Mouse (Mus musculus): ENCODE data around the gene Tcf15. TPM values are rescaled to one million over a fixed set of nuclear protein-coding genes. Genes with fewer than 3 reads are reported as not detected.

Tcf15 gene
- polyA plus RNA-seq, 1 experiment from 2014 or later: 5.7 TPM

DNA sequence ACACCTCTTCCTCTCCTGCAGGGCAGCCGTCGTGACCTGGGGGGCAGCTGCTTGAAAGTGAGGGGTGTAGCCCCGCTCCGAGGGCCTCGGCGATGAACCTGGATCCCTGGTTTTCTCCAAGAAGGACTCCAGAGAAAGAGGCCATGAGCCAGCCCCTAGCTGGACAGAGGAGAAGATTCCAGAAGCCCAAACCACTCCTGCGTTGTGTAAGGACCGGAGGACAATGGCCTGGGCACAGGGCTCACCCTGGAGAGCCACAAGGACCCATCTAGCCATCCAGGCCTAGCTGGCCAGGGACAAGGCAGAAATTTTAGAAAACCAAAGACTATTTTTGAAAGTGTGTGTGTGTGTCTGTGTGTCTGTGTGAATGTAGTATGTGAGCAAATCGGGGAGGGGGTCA, 5.3 kb downstream of the Tcf15 start:
- H3K27me3 ChIP-seq (ENCODE audit: control insufficient read depth, insufficient read depth, low read length): peaks cover 21% of the 10 kb centered on the region

DNA sequence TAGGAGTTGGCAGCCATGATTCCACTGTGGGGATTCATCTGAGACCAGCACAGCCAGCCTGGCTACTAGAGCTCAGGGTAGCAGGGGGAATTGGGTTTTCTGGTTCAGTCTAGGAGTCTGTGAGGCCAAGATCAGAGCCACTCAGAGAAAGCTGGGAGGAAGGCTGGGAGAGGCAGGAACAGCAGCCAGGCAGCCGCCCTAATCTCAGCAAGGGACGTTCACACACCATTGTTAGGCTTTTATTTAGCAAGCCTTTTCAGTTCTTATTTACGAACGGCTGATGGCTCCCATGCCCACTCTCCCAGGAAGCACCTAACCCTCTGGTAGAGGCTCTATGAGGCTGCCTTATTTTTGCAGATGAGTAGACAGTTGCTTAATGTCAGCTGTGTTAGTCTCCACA, 6.5 kb downstream of the Tcf15 start:
- Histone ChIP-seq H3K4me2 (ENCODE audit: low read depth, low read length) (no peak overlapping the region), H3K27me3 (ENCODE audit: control insufficient read depth, insufficient read depth, low read length) (peaks cover 9% of the 10 kb centered on the region), H3K4me3 (replicated peaks; ENCODE audit: low read length) (no peak overlapping the region), H3K9ac (ENCODE audit: low read length) (no peak overlapping the region), H3K36me3 (ENCODE audit: control insufficient read depth, insufficient read depth, low read length) (no peaks in the 10 kb centered on the region), H3K4me1 (ENCODE audit: control insufficient read depth, insufficient read depth, low read length) (no peaks in the 10 kb centered on the region), H3K9me3 (replicated peaks; ENCODE audit: control insufficient read depth, low read length) (no peaks in the 10 kb centered on the region), H3K27ac (ENCODE audit: low read length) (no peak overlapping the region)
- 39% methylated on average over 4 of the region's 4 CpGs for WGBS
- ATAC-seq (ENCODE audit: insufficient read depth, low FRiP score): no peak

More for the DNA sequence above, 5.3 kb downstream of the Tcf15 start:
- ATAC-seq (ENCODE audit: insufficient read depth, low FRiP score): no peak
- Histone ChIP-seq H3K36me3 (ENCODE audit: control insufficient read depth, insufficient read depth, low read length) (no peaks in the 10 kb centered on the region), H3K4me1 (ENCODE audit: control insufficient read depth, insufficient read depth, low read length) (peaks cover 4% of the 10 kb centered on the region; the same call in 1 of the 2 replicates), H3K9me3 (replicated peaks; ENCODE audit: control insufficient read depth, low read length) (no peaks in the 10 kb centered on the region), H3K27ac (ENCODE audit: low read length) (no peak overlapping the region), H3K4me2 (ENCODE audit: low read depth, low read length) (no peak overlapping the region), H3K9ac (ENCODE audit: low read length) (no peak overlapping the region), H3K4me3 (replicated peaks; ENCODE audit: low read length) (no peak overlapping the region)
- WGBS: 86% methylated on average over 9 of the region's 9 CpGs

GRCm38 (mm10) chr2:152150373-152150772, 7.0 kb downstream of the Tcf15 start:
- Histone ChIP-seq H3K4me2 (ENCODE audit: low read depth, low read length) (no peak overlapping the region), H3K4me1 (ENCODE audit: control insufficient read depth, insufficient read depth, low read length) (no peaks in the 10 kb centered on the region), H3K27ac (ENCODE audit: low read length) (no peak overlapping the region), H3K36me3 (ENCODE audit: control insufficient read depth, insufficient read depth, low read length) (no peaks in the 10 kb centered on the region), H3K9ac (ENCODE audit: low read length) (no peak overlapping the region), H3K27me3 (ENCODE audit: control insufficient read depth, insufficient read depth, low read length) (peaks cover 4% of the 10 kb centered on the region), H3K4me3 (replicated peaks; ENCODE audit: low read length) (no peak overlapping the region), H3K9me3 (replicated peaks; ENCODE audit: control insufficient read depth, low read length) (no peaks in the 10 kb centered on the region)
- no peak for ATAC-seq (ENCODE audit: insufficient read depth, low FRiP score)
- 72% methylated on average over 6 of the region's 6 CpGs for WGBS

DNA sequence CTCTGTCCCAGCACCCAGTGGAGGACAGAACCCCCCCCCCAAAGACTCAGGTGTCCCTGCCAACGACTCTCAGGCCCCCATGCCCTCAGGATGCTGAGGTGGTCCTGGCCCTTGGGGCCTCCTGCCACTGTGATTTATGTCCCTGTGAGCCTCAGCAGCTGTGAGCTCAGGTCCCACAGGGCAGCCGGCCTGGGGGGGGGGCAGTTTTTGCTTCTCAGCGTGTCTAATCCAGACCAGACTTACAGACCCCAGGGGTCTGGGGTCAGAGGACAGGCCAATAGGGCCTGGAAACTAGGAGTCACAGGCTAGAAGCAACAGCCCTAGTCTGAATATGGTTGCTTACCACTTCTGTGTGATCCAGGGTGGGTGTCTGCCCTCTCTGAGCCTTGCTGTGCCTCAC, 10.0 kb downstream of the Tcf15 start:
- Histone ChIP-seq H3K9ac (ENCODE audit: low read length) (no peak overlapping the region), H3K27me3 (ENCODE audit: control insufficient read depth, insufficient read depth, low read length) (no peaks in the 10 kb centered on the region), H3K4me2 (ENCODE audit: low read depth, low read length) (no peak overlapping the region), H3K27ac (ENCODE audit: low read length) (no peak overlapping the region), H3K4me1 (ENCODE audit: control insufficient read depth, insufficient read depth, low read length) (no peaks in the 10 kb centered on the region), H3K36me3 (ENCODE audit: control insufficient read depth, insufficient read depth, low read length) (no peaks in the 10 kb centered on the region), H3K4me3 (replicated peaks; ENCODE audit: low read length) (no peak overlapping the region), H3K9me3 (replicated peaks; ENCODE audit: control insufficient read depth, low read length) (no peaks in the 10 kb centered on the region)
- no peak for ATAC-seq (ENCODE audit: insufficient read depth, low FRiP score)
- WGBS: 26% methylated on average over 3 of the region's 3 CpGs

DNA sequence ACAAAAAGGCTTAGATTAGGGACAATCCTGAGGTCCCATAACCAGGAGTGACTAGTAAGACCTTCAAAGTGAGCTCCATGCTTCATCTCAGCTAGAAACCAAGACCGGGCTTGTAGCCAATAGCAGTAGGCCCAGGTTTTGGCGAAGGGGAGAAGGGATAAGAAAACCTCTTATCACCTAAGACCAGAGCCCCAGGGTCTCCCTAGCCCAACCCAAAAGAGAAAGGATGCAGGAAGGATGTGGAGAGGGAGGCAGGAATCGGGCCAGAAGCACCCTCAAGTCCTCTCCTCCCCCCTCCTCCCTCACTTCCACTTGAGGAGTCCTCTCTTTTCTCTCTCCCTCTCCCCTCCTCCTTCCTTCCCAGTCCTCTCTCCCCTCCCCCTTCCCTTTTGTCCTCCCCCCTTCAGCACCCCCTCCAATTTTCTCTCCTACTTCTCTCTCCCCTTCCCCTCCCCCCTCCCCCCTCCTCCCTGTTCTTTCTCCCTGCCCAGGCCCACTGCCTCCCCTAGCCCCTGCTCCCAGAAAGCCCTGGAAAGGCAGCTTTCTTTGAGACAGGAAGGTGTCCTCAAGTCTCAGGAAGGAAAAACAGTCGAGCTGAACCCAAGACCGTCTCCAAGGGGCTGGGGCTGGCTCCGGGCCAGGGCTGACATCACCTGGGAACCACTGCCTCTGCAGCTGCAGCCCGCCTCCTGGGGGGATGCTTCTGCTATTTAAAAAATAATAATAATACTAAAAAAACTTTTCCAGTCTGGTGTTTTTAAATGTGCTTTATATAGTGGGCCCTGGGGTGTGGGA, 12.2 kb downstream of the Tcf15 start:
- H3K4me1 ChIP-seq (ENCODE audit: control insufficient read depth, insufficient read depth, low read length): no peaks in the 10 kb centered on the region
- no peak overlapping the region for H3K9ac ChIP-seq (ENCODE audit: low read length)
- H3K27ac ChIP-seq (ENCODE audit: low read length): no peak overlapping the region
- no peaks in the 10 kb centered on the region; the same call in 1 of the 2 replicates for H3K9me3 ChIP-seq (replicated peaks; ENCODE audit: control insufficient read depth, low read length)
- H3K36me3 ChIP-seq (ENCODE audit: control insufficient read depth, insufficient read depth, low read length): no peaks in the 10 kb centered on the region
- no peak overlapping the region for H3K4me3 ChIP-seq (replicated peaks; ENCODE audit: low read length)
- ATAC-seq (ENCODE audit: insufficient read depth, low FRiP score): peak; percentile 60; the same call in 1 of the 2 replicates
- H3K27me3 ChIP-seq (ENCODE audit: control insufficient read depth, insufficient read depth, low read length): no peaks in the 10 kb centered on the region
- 40% methylated on average over 7 of the region's 7 CpGs for WGBS
- H3K4me2 ChIP-seq (ENCODE audit: low read depth, low read length): no peak overlapping the region

GRCm38 (mm10) chr2:152156471-152156870, 13.1 kb downstream of the Tcf15 start:
- Histone ChIP-seq H3K9ac (ENCODE audit: low read length) (no peak overlapping the region), H3K4me1 (ENCODE audit: control insufficient read depth, insufficient read depth, low read length) (no peaks in the 10 kb centered on the region), H3K4me3 (replicated peaks; ENCODE audit: low read length) (no peak overlapping the region), H3K27me3 (ENCODE audit: control insufficient read depth, insufficient read depth, low read length) (no peaks in the 10 kb centered on the region), H3K27ac (ENCODE audit: low read length) (no peak overlapping the region), H3K9me3 (replicated peaks; ENCODE audit: control insufficient read depth, low read length) (no peaks in the 10 kb centered on the region; the same call in 1 of the 2 replicates), H3K36me3 (ENCODE audit: control insufficient read depth, insufficient read depth, low read length) (no peaks in the 10 kb centered on the region), H3K4me2 (ENCODE audit: low read depth, low read length) (no peak overlapping the region)
- ATAC-seq (ENCODE audit: insufficient read depth, low FRiP score): no peak
- 63% methylated on average over 6 of the region's 6 CpGs for WGBS

DNA sequence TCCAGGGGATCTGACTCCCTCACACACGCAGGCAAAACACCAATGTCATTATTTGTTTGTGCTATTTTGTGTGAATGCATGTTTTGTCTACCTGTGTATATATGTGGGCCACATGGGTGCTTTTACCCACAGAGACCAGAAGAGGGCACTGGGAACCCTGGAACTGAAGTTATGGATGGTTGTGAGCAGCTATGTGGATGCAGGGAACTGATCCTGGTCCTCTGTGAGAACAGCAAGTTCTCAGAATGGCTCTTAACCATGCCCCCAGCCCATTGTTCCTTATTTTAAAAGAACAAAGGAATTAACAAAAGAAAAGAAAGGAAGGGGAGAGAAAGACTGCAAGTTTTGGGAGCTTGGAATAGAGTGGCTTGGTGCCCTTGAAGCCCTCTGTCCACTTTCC, 16.1 kb downstream of the Tcf15 start:
- Histone ChIP-seq H3K9me3 (replicated peaks; ENCODE audit: control insufficient read depth, low read length) (no peaks in the 10 kb centered on the region; the same call in 1 of the 2 replicates), H3K27ac (ENCODE audit: low read length) (no peak overlapping the region), H3K36me3 (ENCODE audit: control insufficient read depth, insufficient read depth, low read length) (no peaks in the 10 kb centered on the region), H3K4me1 (ENCODE audit: control insufficient read depth, insufficient read depth, low read length) (no peaks in the 10 kb centered on the region), H3K9ac (ENCODE audit: low read length) (no peak overlapping the region), H3K4me2 (ENCODE audit: low read depth, low read length) (no peak overlapping the region), H3K27me3 (ENCODE audit: control insufficient read depth, insufficient read depth, low read length) (no peaks in the 10 kb centered on the region), H3K4me3 (replicated peaks; ENCODE audit: low read length) (no peak overlapping the region)
- no peak for ATAC-seq (ENCODE audit: insufficient read depth, low FRiP score)
- 91% methylated on average over 1 of the region's 1 CpGs for WGBS

GRCm38 (mm10) chr2:152166257-152166656, 22.9 kb downstream of the Tcf15 start:
- WGBS: 85% methylated on average over 6 of the region's 6 CpGs
- no peak for ATAC-seq (ENCODE audit: insufficient read depth, low FRiP score)
- no peaks in the 10 kb centered on the region for H3K27me3 ChIP-seq (ENCODE audit: control insufficient read depth, insufficient read depth, low read length)

DNA sequence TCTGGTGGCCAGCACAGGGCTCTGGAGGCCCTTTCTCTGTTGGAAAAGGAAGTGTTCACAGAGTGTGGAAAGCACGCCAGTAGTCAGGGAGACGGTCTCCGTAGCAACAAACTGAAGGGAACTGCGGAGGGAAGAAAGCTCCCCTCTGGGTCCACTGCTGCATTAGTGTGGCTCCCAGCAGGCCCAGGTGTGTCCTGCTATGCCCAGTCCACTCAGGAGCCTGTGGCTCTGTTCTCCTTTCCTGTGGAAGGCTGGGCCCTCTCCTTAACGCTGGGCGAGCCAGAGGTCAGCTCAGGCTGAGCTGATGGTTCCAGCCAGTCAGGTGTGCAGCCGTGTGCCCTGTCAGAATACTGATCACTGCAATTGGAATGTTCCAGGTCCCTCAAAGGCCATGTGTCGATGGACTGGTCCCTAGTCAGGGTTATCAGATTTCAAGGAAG, 24.5 kb downstream of the Tcf15 start:
- H3K27me3 ChIP-seq (ENCODE audit: control insufficient read depth, insufficient read depth, low read length): no peaks in the 10 kb centered on the region
- H3K4me2 ChIP-seq (ENCODE audit: low read depth, low read length): no peak overlapping the region
- no peak overlapping the region for H3K9ac ChIP-seq (ENCODE audit: low read length)
- H3K4me1 ChIP-seq (ENCODE audit: control insufficient read depth, insufficient read depth, low read length): no peaks in the 10 kb centered on the region
- H3K4me3 ChIP-seq (replicated peaks; ENCODE audit: low read length): no peak overlapping the region
- no peak overlapping the region for H3K27ac ChIP-seq (ENCODE audit: low read length)
- 38% methylated on average over 8 of the region's 8 CpGs for WGBS
- H3K36me3 ChIP-seq (ENCODE audit: control insufficient read depth, insufficient read depth, low read length): no peaks in the 10 kb centered on the region
- H3K9me3 ChIP-seq (replicated peaks; ENCODE audit: control insufficient read depth, low read length): no peaks in the 10 kb centered on the region
- no peak for ATAC-seq (ENCODE audit: insufficient read depth, low FRiP score)

More at GRCm38 (mm10) chr2:152166257-152166656, 22.9 kb downstream of the Tcf15 start:
- no peak overlapping the region for H3K9ac ChIP-seq (ENCODE audit: low read length)
- no peaks in the 10 kb centered on the region for H3K4me1 ChIP-seq (ENCODE audit: control insufficient read depth, insufficient read depth, low read length)
- no peak overlapping the region for H3K4me2 ChIP-seq (ENCODE audit: low read depth, low read length)
- H3K27ac ChIP-seq (ENCODE audit: low read length): no peak overlapping the region
- H3K9me3 ChIP-seq (replicated peaks; ENCODE audit: control insufficient read depth, low read length): no peaks in the 10 kb centered on the region
- no peak overlapping the region for H3K4me3 ChIP-seq (replicated peaks; ENCODE audit: low read length)
- no peaks in the 10 kb centered on the region for H3K36me3 ChIP-seq (ENCODE audit: control insufficient read depth, insufficient read depth, low read length)
